Mouse (Mus musculus) G1E (cell line): Measurements from ENCODE around the gene Ctps2. TPM values are rescaled to one million over a fixed set of nuclear protein-coding genes. Genes with fewer than 3 reads are reported as not detected.

ENCODE experiments used
- ATAC-seq: 2 replicates; pipeline ENCODE4 v1.8.0; 2016; ENCODE audit warnings: mild to moderate bottlenecking; ENCODE audit not compliant: insufficient number of reproducible peaks, poor library complexity, low FRiP score, severe bottlenecking; ENCODE audit errors: extremely low read depth
- DNase-seq: peaks from one replicate; pipeline ENCODE4 v3.0.0; 2012; ENCODE audit warnings: low spot score
- H3K27me3 ChIP-seq: 2 replicates; pipeline ENCODE4 v1.6.1; 2012; ENCODE audit warnings: mild to moderate bottlenecking, low read length, inconsistent platforms; ENCODE audit not compliant: insufficient read depth
- H3K36me3 ChIP-seq: replicated peaks from 2 replicates; pipeline ENCODE3; 2012; ENCODE audit warnings: mild to moderate bottlenecking, inconsistent platforms
- H3K4me1 ChIP-seq: 2 replicates; pipeline ENCODE4 v1.6.1; 2012; ENCODE audit warnings: low read depth, low read length, inconsistent platforms, mixed read lengths; ENCODE audit not compliant: insufficient read depth
- H3K4me3 ChIP-seq: 2 replicates; pipeline ENCODE4 v1.5.1; 2012; ENCODE audit warnings: low read depth, mild to moderate bottlenecking, inconsistent platforms, low read length, moderate library complexity, mixed read lengths
- H3K9me3 ChIP-seq: replicated peaks from 2 replicates; pipeline ENCODE4 v1.6.1; 2012; ENCODE audit warnings: inconsistent platforms
- CTCF ChIP-seq: IDR thresholded peaks from 2 replicates; pipeline ENCODE4 v1.5.1; 2012; ENCODE audit warnings: low read depth, low read length, inconsistent platforms, mixed read lengths
- GATA1 ChIP-seq: IDR thresholded peaks from 2 replicates; pipeline ENCODE4 v1.6.1; 2012; ENCODE audit warnings: borderline replicate concordance, low read length, inconsistent platforms, mixed read lengths
- GATA2 ChIP-seq: IDR thresholded peaks from 2 replicates; pipeline ENCODE4 v1.6.1; 2012; ENCODE audit warnings: low read depth, low read length, inconsistent platforms, borderline replicate concordance
- POLR2AphosphoS5 ChIP-seq: IDR thresholded peaks from 2 replicates; pipeline ENCODE4 v1.6.1; 2012; ENCODE audit warnings: low read depth, low read length, inconsistent platforms; ENCODE audit not compliant: insufficient replicate concordance
- TAL1 ChIP-seq: conservative IDR thresholded peaks from 2 replicates; pipeline ENCODE4 v1.6.1; 2012; ENCODE audit warnings: low read depth, low read length, inconsistent platforms, mixed read lengths
- polyA plus RNA-seq: library from polyadenylated mRNA; stranded (reverse); fragments of >175 nt; gene quantifications from 2 replicates; pipeline ENCODE4 v1.2.3, GENCODE M21; 2012
- total RNA-seq, 2 experiments: library from RNA; stranded (forward) in 1 of 2; stranded (reverse) in 1 of 2; fragments of 200-1000 nt in 1 of 2; fragments of >200 nt in 1 of 2; fragmentation: Nextera tagmentation in 1 of 2; gene quantifications; 2 replicates each; pipeline ENCODE4 v1.2.3; 2014 to 2017

Gene Ctps2
- total and polyA plus RNA-seq, 3 experiments, result 1.3 to 50.2 (median 45.3) TPM

- ATAC-seq (peak; percentile 46; the same call in 1 of the 2 replicates), DNase-seq (peak; percentile 46)
- Histone ChIP-seq H3K4me3 (peak overlapping the region; percentile 80), H3K27me3 (no peaks in the 10 kb centered on the region), H3K4me1 (peaks cover 13% of the 10 kb centered on the region), H3K36me3 (peaks cover 14% of the 10 kb centered on the region), H3K9me3 (no peaks in the 10 kb centered on the region)
- no peak for TF ChIP-seq POLR2AphosphoS5
- TF ChIP-seq CTCF, result no peak
- no peak for TF ChIP-seq TAL1
- no peak for TF ChIP-seq GATA1
- no peak for TF ChIP-seq GATA2
These were observed 467 bp downstream of the Ctps2 start for GRCm38 (mm10) chrX:162901371-162902039.

DNA sequence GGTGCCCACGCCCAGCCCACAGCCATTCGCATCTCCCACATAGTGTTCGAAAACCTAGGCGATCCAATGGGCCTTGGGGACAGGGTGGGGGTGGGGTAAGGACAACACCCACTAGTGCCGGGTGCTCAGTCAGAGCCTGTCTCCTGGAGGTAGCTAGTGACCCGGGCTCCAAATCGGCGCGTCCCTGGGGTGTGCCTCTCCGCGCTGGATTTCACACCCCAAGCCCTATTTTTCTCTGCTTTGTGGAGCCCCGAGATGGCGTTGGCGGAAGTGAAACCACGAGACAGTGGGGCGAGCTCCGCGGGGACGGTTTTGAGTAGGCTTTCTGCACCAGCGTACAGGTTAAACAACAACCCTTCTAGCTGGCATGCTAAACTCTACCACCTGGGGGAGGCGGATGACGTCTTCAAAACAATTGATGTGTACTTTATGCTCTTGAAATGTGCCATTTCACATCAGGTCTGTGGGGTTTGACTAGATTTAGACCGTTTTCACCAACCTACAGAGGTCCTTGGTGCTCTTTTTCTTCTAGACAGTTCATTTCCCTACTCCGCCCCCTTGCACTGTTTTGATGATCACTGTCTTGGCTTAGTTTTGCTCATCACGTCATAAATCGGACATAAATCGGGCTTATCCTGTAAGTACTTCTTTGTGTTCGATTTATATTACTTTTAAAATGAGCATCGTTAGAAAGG is 1.1 kb downstream of the Ctps2 start:
- Histone ChIP-seq H3K27me3 (no peaks in the 10 kb centered on the region), H3K36me3 (peaks cover 15% of the 10 kb centered on the region), H3K9me3 (no peaks in the 10 kb centered on the region), H3K4me3 (peak overlapping the region; percentile 80), H3K4me1 (peaks cover 13% of the 10 kb centered on the region)
- TF ChIP-seq CTCF, result no peak
- TF ChIP-seq GATA2, result no peak
- TF ChIP-seq GATA1, result no peak
- no peak for TF ChIP-seq TAL1
- TF ChIP-seq POLR2AphosphoS5, result no peak
- DNase-seq (peak; percentile 21), ATAC-seq (peak; percentile 70)

DNA sequence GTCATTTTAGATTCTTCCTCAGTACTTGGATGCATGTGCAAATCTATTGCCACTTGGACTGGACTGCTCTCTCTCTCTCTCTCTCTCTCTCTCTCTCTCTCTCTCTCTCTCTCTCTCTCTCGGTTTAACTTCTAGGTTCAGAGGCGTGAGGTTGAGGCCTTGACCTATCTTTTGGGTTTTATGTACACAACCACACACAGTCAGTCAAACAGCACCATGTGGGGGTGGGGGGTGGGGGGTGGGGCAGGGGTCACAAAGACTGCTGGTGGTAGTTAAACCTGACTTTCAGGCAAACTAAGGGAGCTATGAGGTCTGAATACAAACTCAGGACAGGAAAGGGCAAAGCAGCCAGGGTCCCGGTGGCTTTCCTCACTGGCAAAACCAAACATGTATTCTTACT is 6.5 kb downstream of the Ctps2 start:
- DNase-seq (no peak), ATAC-seq (no peak)
- Histone ChIP-seq H3K27me3 (no peaks in the 10 kb centered on the region), H3K36me3 (peaks cover 41% of the 10 kb centered on the region), H3K4me3 (no peak overlapping the region), H3K9me3 (no peaks in the 10 kb centered on the region), H3K4me1 (peaks cover 3% of the 10 kb centered on the region)
- TF ChIP-seq GATA1, result no peak
- no peak for TF ChIP-seq GATA2
- no peak for TF ChIP-seq POLR2AphosphoS5
- no peak for TF ChIP-seq CTCF
- TF ChIP-seq TAL1, result no peak

DNA sequence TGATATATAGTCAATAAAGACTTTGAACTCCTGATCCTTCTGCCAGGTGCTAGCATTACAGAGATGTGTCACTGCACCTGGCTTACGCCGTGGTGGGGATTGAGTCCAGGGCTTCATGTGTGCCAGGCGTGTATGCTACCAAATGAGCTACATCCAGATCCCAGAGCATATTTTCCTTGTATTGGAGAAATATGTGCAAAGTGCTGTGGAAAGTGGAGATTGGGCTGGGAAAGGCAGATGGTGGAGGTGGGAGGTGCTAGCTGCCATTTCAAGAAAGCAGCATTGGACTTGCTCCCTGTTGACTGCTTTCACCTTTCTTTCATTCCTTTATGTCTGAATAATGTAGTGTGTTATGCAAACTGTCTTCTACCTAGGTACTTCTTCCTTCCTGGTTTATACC is 12.6 kb downstream of the Ctps2 start:
- no peak for DNase-seq
- Histone ChIP-seq H3K27me3 (no peaks in the 10 kb centered on the region), H3K36me3 (peaks cover 53% of the 10 kb centered on the region), H3K4me1 (no peaks in the 10 kb centered on the region), H3K9me3 (no peaks in the 10 kb centered on the region), H3K4me3 (no peak overlapping the region)
- ATAC-seq, result no peak
- TF ChIP-seq POLR2AphosphoS5 (no peak), TAL1 (no peak), CTCF (no peak), GATA1 (no peak)

GRCm38 (mm10) chrX:162915697-162916096 is 14.7 kb downstream of the Ctps2 start:
- Histone ChIP-seq H3K9me3 (no peaks in the 10 kb centered on the region), H3K4me3 (no peak overlapping the region), H3K36me3 (peaks cover 46% of the 10 kb centered on the region), H3K27me3 (no peaks in the 10 kb centered on the region), H3K4me1 (no peaks in the 10 kb centered on the region)
- peak; percentile 2 for DNase-seq
- peak; percentile 34; the same call in 1 of the 2 replicates for ATAC-seq
- no peak for TF ChIP-seq POLR2AphosphoS5
- peak; percentile 68; the same call in 1 of the 2 replicates for TF ChIP-seq CTCF

GRCm38 (mm10) chrX:162921487-162922125 is 20.6 kb downstream of the Ctps2 start:
- H3K9me3 ChIP-seq, result no peaks in the 10 kb centered on the region
- DNase-seq (no peak), ATAC-seq (no peak)
- H3K27me3 ChIP-seq, result no peaks in the 10 kb centered on the region
- TF ChIP-seq GATA2 (no peak), POLR2AphosphoS5 (no peak), TAL1 (no peak), CTCF (no peak), GATA1 (no peak)
- H3K36me3 ChIP-seq, result peaks cover 57% of the 10 kb centered on the region
- H3K4me1 ChIP-seq, result no peaks in the 10 kb centered on the region
- H3K4me3 ChIP-seq, result no peak overlapping the region
